Comparison of ENCODE assay signal across 22 mouse cellular contexts in the genomic region with DNA sequence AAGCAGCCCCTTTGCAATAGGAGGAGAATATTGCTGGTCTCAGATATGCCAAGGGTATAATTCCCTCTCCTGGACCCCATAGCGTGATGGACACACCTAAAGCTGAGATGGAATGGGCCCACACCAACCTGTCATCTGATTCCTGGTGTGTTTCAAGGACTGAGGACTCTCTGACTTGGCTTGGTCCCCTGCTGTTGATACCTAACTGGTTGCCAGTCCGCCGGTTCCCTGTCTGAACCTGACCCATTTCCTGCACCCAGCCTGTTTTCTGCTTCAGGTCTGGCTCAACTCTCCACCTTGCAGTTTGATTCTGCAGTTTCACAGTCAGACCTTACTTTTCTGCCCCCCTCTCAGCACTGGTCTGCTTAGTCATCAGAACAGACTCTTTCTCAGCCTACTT. TPM values are rescaled to one million over a fixed set of nuclear protein-coding genes. Genes with fewer than 3 reads are reported as not detected.
"Had no signal": no experiment of that assay in that cellular context is flagged by ENCODE, and none has a peak within 500 bp of the region (broad histone marks: within the 10 kb centered on the region; RNA-seq: fewer than 3 reads in every experiment).

No protein-coding gene starts in this region.

- H3K27ac ChIP-seq: neural tube, embryonic 12.5 days; neural tube, embryonic 13.5 days; neural tube, embryonic 15.5 days; stomach, embryonic 15.5 days; stomach, postnatal 0 days had no signal

- H3K9me3 ChIP-seq: neural tube, embryonic 12.5 days; neural tube, embryonic 13.5 days; neural tube, embryonic 15.5 days; stomach, embryonic 15.5 days had no signal

- H3K36me3 ChIP-seq: neural tube, embryonic 12.5 days; neural tube, embryonic 13.5 days; neural tube, embryonic 15.5 days; stomach, embryonic 15.5 days had no signal

- H3K9ac ChIP-seq: neural tube, embryonic 12.5 days; neural tube, embryonic 13.5 days; neural tube, embryonic 15.5 days; stomach, embryonic 15.5 days had no signal

- H3K4me2 ChIP-seq: neural tube, embryonic 12.5 days; neural tube, embryonic 13.5 days; neural tube, embryonic 15.5 days; stomach, embryonic 15.5 days had no signal

- DNase-seq: retina, postnatal 1 day; right cerebral cortex, adult 18-20 months; right cerebral cortex, postnatal 14 days; right cerebral cortex, postnatal 25 days; right cerebral cortex, postnatal 4 days; spleen, adult 18-20 months; thymus, adult 18-20 months; thymus, adult 2 months; thymus, postnatal 14 days; thymus, postnatal 25 days; thymus, postnatal 36 days; thymus, postnatal 4 days had no signal

- H3K4me3 ChIP-seq: neural tube, embryonic 12.5 days; neural tube, embryonic 13.5 days; neural tube, embryonic 15.5 days; stomach, embryonic 15.5 days had no signal

RNA-seq across cellular contexts. Expression of a gene that starts 17.5 kb away (rescaled TPM):
- polyA plus RNA-seq: neural tube, embryonic 11.5 days; neural tube, embryonic 12.5 days; neural tube, embryonic 13.5 days; neural tube, embryonic 14.5 days; neural tube, embryonic 15.5 days; small intestine, adult 2 months; spleen, adult 2 months; stomach, embryonic 14.5 days had no signal

RNA-seq across cellular contexts. Expression of a gene that starts 55.3 kb away (rescaled TPM):
- polyA plus RNA-seq: small intestine, adult 2 months had no signal
